Mouse (Mus musculus) heart, embryonic 14.5 days (tissue): Measurements from ENCODE around the gene Rasgrp1. TPM values are rescaled to one million over a fixed set of nuclear protein-coding genes. Genes with fewer than 3 reads are reported as not detected.

Source experiments
- ATAC-seq: fragments of 200-750 bp; cut with Nextera tagmentation; 2 replicates; pipeline ENCODE4 v1.8.0; 2017; ENCODE audit warnings: low read depth, moderate TSS enrichment; ENCODE audit not compliant: insufficient number of reproducible peaks, insufficient read depth, low FRiP score
- H3K27ac ChIP-seq, 2 experiments: fragments of 200-500 bp in 1 of 2; fragments of 300-500 bp in 1 of 2; sonication (generic) in 1 of 2; replicated peaks in 1 of 2; 2 replicates each; pipeline ENCODE4 v1.5.1; 2012 to 2014; ENCODE audit warnings: low read depth in 2 of 2, low read length in 2 of 2, control low read depth in 1 of 2, mild to moderate bottlenecking in 1 of 2, mixed read lengths in 1 of 2; ENCODE audit not compliant: control insufficient read depth in 1 of 2, insufficient read depth in 1 of 2
- H3K27me3 ChIP-seq: fragments of 300-500 bp; sonication (generic); 2 replicates; pipeline ENCODE4 v1.6.1; 2014; ENCODE audit warnings: mild to moderate bottlenecking, low read length, control low read depth; ENCODE audit not compliant: control insufficient read depth, insufficient read depth
- H3K36me3 ChIP-seq: fragments of 300-500 bp; sonication (generic); 2 replicates; pipeline ENCODE4 v1.6.1; 2014; ENCODE audit warnings: mild to moderate bottlenecking, control low read depth, low read length, mixed read lengths; ENCODE audit not compliant: control insufficient read depth, insufficient read depth
- H3K4me1 ChIP-seq, 2 experiments: fragments of 200-500 bp in 1 of 2; fragments of 300-500 bp in 1 of 2; sonication (generic) in 1 of 2; 2 replicates each; pipeline ENCODE4 v1.6.1; 2012 to 2014; ENCODE audit warnings: low read length in 2 of 2, control low read depth in 1 of 2, mixed read lengths in 1 of 2; ENCODE audit not compliant: control insufficient read depth in 2 of 2, insufficient read depth in 2 of 2
- H3K4me2 ChIP-seq: fragments of 300-500 bp; sonication (generic); 2 replicates; pipeline ENCODE4 v1.6.1; 2014; ENCODE audit warnings: mild to moderate bottlenecking, low read length
- H3K4me3 ChIP-seq, 2 experiments: fragments of 200-500 bp in 1 of 2; fragments of 300-500 bp in 1 of 2; sonication (generic) in 1 of 2; 2 replicates each; pipeline ENCODE4 v1.5.1; 2012 to 2014; ENCODE audit warnings: low read length in 2 of 2, mild to moderate bottlenecking in 2 of 2, control low read depth in 1 of 2, low read depth in 1 of 2, moderate library complexity in 1 of 2; ENCODE audit not compliant: control insufficient read depth in 1 of 2, insufficient read depth in 1 of 2
- H3K9ac ChIP-seq: fragments of 300-500 bp; sonication (generic); 2 replicates; pipeline ENCODE4 v1.6.1; 2014; ENCODE audit warnings: mild to moderate bottlenecking, low read length
- H3K9me3 ChIP-seq: fragments of 300-500 bp; sonication (generic); 2 replicates; pipeline ENCODE4 v1.6.1; 2016; ENCODE audit warnings: low read length, control low read depth; ENCODE audit not compliant: control insufficient read depth
- WGBS: fragments of 180-500 bp; shearing (Covaris S2); extraction: QIAGEN DNeasy Blood & Tissue Kit; methylation state at CpG from one replicate; pipeline ENCODE4 v1.1.7; 2014; 5-methylcytosine and 5-hydroxymethylcytosine counted together
- polyA plus RNA-seq: library from polyadenylated mRNA; unstranded; fragments of >200 nt; fragmentation: Nextera tagmentation; extraction: Ambion mirVana; gene quantifications from 2 replicates; pipeline ENCODE4 v1.2.1, GENCODE M21; 2014

Gene Rasgrp1
- polyA plus RNA-seq, 1 experiment from 2014 or later: 0.18 TPM

DNA sequence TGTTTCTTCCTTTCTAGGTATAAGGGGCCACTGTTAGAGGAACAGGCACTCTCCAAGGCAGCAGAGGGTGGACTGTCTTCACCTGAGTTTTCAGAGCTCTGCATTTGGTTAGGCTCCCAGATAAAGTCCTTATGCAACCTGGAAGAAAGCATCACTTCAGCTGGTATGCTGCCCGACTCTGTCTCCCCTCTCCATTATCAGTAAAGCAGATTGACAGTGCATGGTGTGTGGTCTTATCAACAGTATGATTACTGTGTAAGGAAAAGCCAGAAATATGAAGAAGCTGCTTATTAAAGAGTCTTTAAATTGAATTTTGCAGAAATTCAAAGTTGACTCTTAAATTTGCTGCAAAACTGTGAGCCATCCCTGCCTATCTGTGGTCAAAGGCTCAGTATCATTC is 85.2 kb downstream of the Rasgrp1 start:
- H3K4me2 ChIP-seq: no peak overlapping the region
- no peak overlapping the region for H3K9ac ChIP-seq
- WGBS: 48% methylated on average over 1 of the region's 1 CpGs
- ATAC-seq: no peak
- peaks cover 39% of the 10 kb centered on the region for H3K36me3 ChIP-seq
- no peaks in the 10 kb centered on the region for H3K9me3 ChIP-seq
- H3K4me1 ChIP-seq: no peaks in the 10 kb centered on the region
- no peaks in the 10 kb centered on the region for H3K27me3 ChIP-seq
- no peak overlapping the region for H3K4me3 ChIP-seq
- H3K27ac ChIP-seq: no peak overlapping the region

- WGBS: 76% methylated on average over 2 of the region's 2 CpGs
- H3K27me3 ChIP-seq: no peaks in the 10 kb centered on the region
- no peak overlapping the region for H3K4me2 ChIP-seq
- no peak overlapping the region for H3K9ac ChIP-seq
- H3K27ac ChIP-seq: no peak overlapping the region
- no peak overlapping the region for H3K4me3 ChIP-seq
- H3K4me1 ChIP-seq: peaks cover under 1 to 5% of the 10 kb centered on the region in 2 experiments; a peak in 3 of 4 replicates
- peaks cover 20% of the 10 kb centered on the region for H3K36me3 ChIP-seq
- ATAC-seq: no peak
- H3K9me3 ChIP-seq: no peaks in the 10 kb centered on the region
These were observed 87.4 kb downstream of the Rasgrp1 start for GRCm38 (mm10) chr2:117255415-117255814.

- H3K9ac ChIP-seq: peak overlapping the region; percentile 95
- H3K36me3 ChIP-seq: no peaks in the 10 kb centered on the region
- peaks cover 2 to 7% of the 10 kb centered on the region in 2 experiments; a peak in 3 of 4 replicates for H3K4me1 ChIP-seq
- peak overlapping the region; percentile 88 for H3K4me2 ChIP-seq
- H3K9me3 ChIP-seq: no peaks in the 10 kb centered on the region
- WGBS: 0% methylated on average over 22 of the region's 24 CpGs
- no peaks in the 10 kb centered on the region for H3K27me3 ChIP-seq
- H3K4me3 ChIP-seq: peak overlapping the region; percentile 88 to 95
- ATAC-seq: no peak
- peak overlapping the region; percentile 33 to 78; a peak in 2 of 4 replicates for H3K27ac ChIP-seq
These were observed 92.7 kb downstream of the Rasgrp1 start for GRCm38 (mm10) chr2:117250001-117250510.

- H3K27ac ChIP-seq: peak within 1 kb of the TSS; percentile 78 to 83
- ATAC-seq: peak; percentile 87
- H3K4me2 ChIP-seq: peak within 1 kb of the TSS; percentile 88
- peak within 1 kb of the TSS; percentile 88 to 95 for H3K4me3 ChIP-seq
- H3K9me3 ChIP-seq: no peaks in the 10 kb centered on the region
- H3K27me3 ChIP-seq: no peaks in the 10 kb centered on the region
- H3K36me3 ChIP-seq: no peaks in the 10 kb centered on the region
- WGBS: under 1% methylated on average over 32 of the region's 33 CpGs
- H3K9ac ChIP-seq: peak within 1 kb of the TSS; percentile 95
- H3K4me1 ChIP-seq: peaks cover 2 to 7% of the 10 kb centered on the region in 2 experiments; a peak in 3 of 4 replicates
These were observed 93.4 kb downstream of the Rasgrp1 start, which contains the start of gene Fam98b for GRCm38 (mm10) chr2:117249255-117250000. Gene Fam98b (plus strand): TSS chr2:117249739.

DNA sequence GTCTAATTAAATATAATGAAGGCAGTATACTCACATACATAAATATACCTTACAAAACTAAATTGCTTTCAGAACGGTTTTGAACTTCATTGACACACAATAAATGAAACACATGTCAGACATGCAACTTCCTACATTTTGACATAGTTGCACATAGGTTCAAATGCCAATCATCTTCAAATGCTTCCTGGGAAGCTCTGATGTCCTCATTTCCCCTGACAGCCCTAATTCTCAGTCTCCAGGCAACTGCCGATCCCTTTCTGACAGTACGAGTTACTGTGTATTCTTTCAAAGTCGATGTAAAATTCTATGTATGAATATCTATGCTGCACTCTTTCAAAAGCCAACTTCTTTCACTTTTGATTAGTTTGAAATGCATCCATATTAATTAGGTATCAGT is 100.8 kb downstream of the Rasgrp1 start:
- no peaks in the 10 kb centered on the region for H3K27me3 ChIP-seq
- WGBS: 83% methylated on average over 4 of the region's 4 CpGs
- H3K36me3 ChIP-seq: no peaks in the 10 kb centered on the region
- no peaks in the 10 kb centered on the region for H3K9me3 ChIP-seq
- no peaks in the 10 kb centered on the region for H3K4me1 ChIP-seq
- no peak for ATAC-seq
- no peak overlapping the region for H3K27ac ChIP-seq
- H3K9ac ChIP-seq: no peak overlapping the region
- H3K4me3 ChIP-seq: no peak overlapping the region
- no peak overlapping the region for H3K4me2 ChIP-seq

DNA sequence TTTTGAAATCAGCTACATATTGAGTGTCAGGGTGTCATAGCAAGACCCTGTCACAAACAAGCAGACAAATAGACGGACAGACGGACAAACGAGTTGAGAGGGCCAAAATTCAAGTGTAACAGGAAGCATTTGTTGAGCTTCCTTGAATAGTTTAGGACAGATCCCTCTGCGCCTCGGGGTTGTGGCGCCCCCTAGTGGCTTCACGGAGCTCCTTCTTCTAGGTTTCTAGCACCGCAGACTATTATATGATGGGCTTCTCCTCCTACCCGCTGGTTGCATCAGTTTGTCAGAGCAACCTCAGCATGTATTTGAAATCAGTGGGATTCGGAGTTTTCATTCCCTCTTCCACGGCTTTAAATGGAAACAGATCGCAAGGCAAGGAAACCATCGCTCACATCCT is 111.5 kb downstream of the Rasgrp1 start:
- no peak overlapping the region for H3K4me3 ChIP-seq
- H3K9ac ChIP-seq: no peak overlapping the region; the same call in 1 of the 2 replicates
- no peaks in the 10 kb centered on the region; a peak in 1 of 4 replicates for H3K4me1 ChIP-seq
- 8% methylated on average over 13 of the region's 13 CpGs for WGBS
- H3K9me3 ChIP-seq: no peaks in the 10 kb centered on the region
- no peak overlapping the region; the same call in 1 of the 2 replicates for H3K4me2 ChIP-seq
- no peaks in the 10 kb centered on the region for H3K36me3 ChIP-seq
- no peak for ATAC-seq
- no peak overlapping the region for H3K27ac ChIP-seq
- H3K27me3 ChIP-seq: no peaks in the 10 kb centered on the region; the same call in 1 of the 2 replicates

DNA sequence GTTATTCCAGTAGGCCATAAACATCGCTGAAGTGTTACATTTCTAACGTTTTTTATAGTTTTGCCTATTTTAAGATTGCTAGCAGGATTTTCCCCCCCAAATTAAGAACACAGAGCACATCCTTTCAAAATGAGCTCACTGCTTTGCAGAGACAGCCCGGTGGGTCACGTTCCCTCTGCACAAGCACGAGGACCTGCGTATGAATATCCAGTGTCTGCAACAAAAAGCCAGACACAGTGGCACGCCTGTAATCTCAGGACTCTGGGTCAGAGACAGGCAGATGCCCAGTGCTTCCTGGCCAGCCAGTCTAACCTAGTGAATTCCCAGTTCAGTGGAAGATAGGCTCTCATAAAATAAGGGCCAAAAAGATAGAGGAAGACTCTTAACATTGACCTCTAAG is 112.5 kb downstream of the Rasgrp1 start:
- no peak overlapping the region for H3K27ac ChIP-seq
- 73% methylated on average over 7 of the region's 7 CpGs for WGBS

More for the DNA sequence above, 112.5 kb downstream of the Rasgrp1 start:
- no peaks in the 10 kb centered on the region; a peak in 1 of 4 replicates for H3K4me1 ChIP-seq
- ATAC-seq: no peak
- no peak overlapping the region for H3K9ac ChIP-seq
- no peaks in the 10 kb centered on the region for H3K9me3 ChIP-seq
- H3K27me3 ChIP-seq: no peaks in the 10 kb centered on the region
- no peaks in the 10 kb centered on the region for H3K36me3 ChIP-seq
- no peak overlapping the region for H3K4me2 ChIP-seq
- H3K4me3 ChIP-seq: no peak overlapping the region
